Mouse (Mus musculus): ENCODE measurements around the gene Rxrg.

- no peak for TF ChIP-seq CTCF (IDR thresholded peaks at IDR 0.05; ENCODE audit: low read depth)
- TF ChIP-seq EP300 (IDR thresholded peaks at IDR 0.05; ENCODE audit: low read depth), result no peak
These were observed 22.1 kb downstream of the Rxrg start for GRCm38 (mm10) chr1:167620206-167620795.

Data from heart, postnatal 0 days (tissue).